Mouse (Mus musculus): ENCODE data around the gene Tmem248.
A peak's percentile ranks its signal among the peaks of the same experiment; 100 is the strongest.
"Not testable (repeated sequence)": the region's sequence is repeated elsewhere in the genome, so short reads cannot be mapped to it uniquely, and the experiment has no call there.

Tmem248 gene

GRCm38 (mm10) chr5:130203948-130204347, 12.9 kb upstream of the Tmem248 start:
- DNase-seq (ENCODE audit: low read depth) = peak; percentile 62

GRCm38 (mm10) chr5:130204560-130204959, 12.3 kb upstream of the Tmem248 start:
- peak; percentile 71 for DNase-seq (ENCODE audit: low read depth)

- DNase-seq (ENCODE audit: low read depth) = peak; percentile 21
These were observed 11.3 kb upstream of the Tmem248 start for GRCm38 (mm10) chr5:130205441-130206023.

- no peak for DNase-seq (ENCODE audit: low read depth)
These were observed 9.6 kb upstream of the Tmem248 start for GRCm38 (mm10) chr5:130207299-130207698.

GRCm38 (mm10) chr5:130212956-130213355, 3.9 kb upstream of the Tmem248 start:
- DNase-seq (ENCODE audit: low read depth) = no peak

- no peak for DNase-seq (ENCODE audit: low read depth)
These were observed 525 bp downstream of the Tmem248 start for GRCm38 (mm10) chr5:130217406-130217805.

GRCm38 (mm10) chr5:130218336-130218735, 1.5 kb downstream of the Tmem248 start:
- no peak for DNase-seq (ENCODE audit: low read depth)

GRCm38 (mm10) chr5:130221316-130221715, 4.4 kb downstream of the Tmem248 start:
- no peak for DNase-seq (ENCODE audit: low read depth)

- no peak for DNase-seq (ENCODE audit: low read depth)
These were observed 4.9 kb downstream of the Tmem248 start for GRCm38 (mm10) chr5:130221760-130222145.

- DNase-seq (ENCODE audit: low read depth) = peak; percentile 93
These were observed 5.5 kb downstream of the Tmem248 start for GRCm38 (mm10) chr5:130222146-130223004.

GRCm38 (mm10) chr5:130226790-130227189, 9.9 kb downstream of the Tmem248 start:
- DNase-seq (ENCODE audit: low read depth) = no peak

- DNase-seq (ENCODE audit: low read depth) = no peak
These were observed 11.2 kb downstream of the Tmem248 start for GRCm38 (mm10) chr5:130228120-130228519.

- no peak for DNase-seq (ENCODE audit: low read depth)
These were observed 19.4 kb downstream of the Tmem248 start for GRCm38 (mm10) chr5:130236302-130236701.

GRCm38 (mm10) chr5:130239236-130239635, 22.4 kb downstream of the Tmem248 start:
- no peak for DNase-seq (ENCODE audit: low read depth)

GRCm38 (mm10) chr5:130239856-130240255, 23.0 kb downstream of the Tmem248 start:
- DNase-seq (ENCODE audit: low read depth) = no peak

GRCm38 (mm10) chr5:130241426-130241825, 24.5 kb downstream of the Tmem248 start:
- DNase-seq (ENCODE audit: low read depth) = no peak

- DNase-seq (ENCODE audit: low read depth) = no peak
These were observed 30.9 kb downstream of the Tmem248 start for GRCm38 (mm10) chr5:130247823-130248222.

- DNase-seq (ENCODE audit: low read depth) = peak; percentile 61
These were observed 37.5 kb downstream of the Tmem248 start for GRCm38 (mm10) chr5:130254164-130255016.

- DNase-seq (ENCODE audit: low read depth) = peak; percentile 100
These were observed 38.3 kb downstream of the Tmem248 start, which contains the start of the genes Sbds and Tyw1 for GRCm38 (mm10) chr5:130255017-130255720. Gene Sbds (minus strand): TSS chr5:130255530. Gene Tyw1 (plus strand): TSS chr5:130255619.

GRCm38 (mm10) chr5:130255799-130256525, 39.1 kb downstream of the Tmem248 start:
- not testable (repeated sequence) for DNase-seq (ENCODE audit: low read depth)

GRCm38 (mm10) chr5:130256678-130257271, 39.9 kb downstream of the Tmem248 start:
- peak; percentile 97 for DNase-seq (ENCODE audit: low read depth)

Data from induced T-regulatory cell, adult 2 months (primary cell).